Mouse (Mus musculus): ENCODE measurements around the gene Prss34. TPM values are rescaled to one million over a fixed set of nuclear protein-coding genes. Genes with fewer than 3 reads are reported as not detected.

The Prss34 gene
- total and polyA plus RNA-seq, 3 experiments = 0.14 to 0.36 (median 0.21) TPM

GRCm38 (mm10) chr17:25320819-25321218, 22.6 kb downstream of the Prss34 start:
- no peaks in the 10 kb centered on the region for H3K27me3 ChIP-seq (ENCODE audit: control insufficient read depth, insufficient read depth, low read length)
- no peak overlapping the region for H3K4me3 ChIP-seq
- intact Hi-C loops (cut with DNase I) = no loop called here
- WGBS = 67% methylated on average over 8 of the region's 8 CpGs
- TF ChIP-seq EP300 (IDR thresholded peaks at IDR 0.05; ENCODE audit: insufficient read depth, low read depth, low read length) = no peak
- TF ChIP-seq POLR2A (IDR thresholded peaks at IDR 0.05; ENCODE audit: insufficient read depth, low read depth, low read length) = no peak
- no peak for TF ChIP-seq CTCF (IDR thresholded peaks at IDR 0.05)
- no peak overlapping the region for H3K9ac ChIP-seq (ENCODE audit: low read depth, low read length)
- no peaks in the 10 kb centered on the region for H3K4me1 ChIP-seq (ENCODE audit: control insufficient read depth, insufficient read depth, low read length)
- H3K36me3 ChIP-seq (ENCODE audit: control insufficient read depth, insufficient read depth, low read length) = no peaks in the 10 kb centered on the region
- H3K79me2 ChIP-seq (replicated peaks; ENCODE audit: control insufficient read depth, insufficient read depth, low read length) = no peaks in the 10 kb centered on the region
- H3K27ac ChIP-seq = no peak overlapping the region
- DNase-seq = no peak

- Histone ChIP-seq H3K36me3 (ENCODE audit: control insufficient read depth, insufficient read depth, low read length) (no peaks in the 10 kb centered on the region), H3K4me3 (no peak overlapping the region), H3K27ac (no peak overlapping the region), H3K27me3 (ENCODE audit: control insufficient read depth, insufficient read depth, low read length) (no peaks in the 10 kb centered on the region), H3K9ac (ENCODE audit: low read depth, low read length) (no peak overlapping the region), H3K4me1 (ENCODE audit: control insufficient read depth, insufficient read depth, low read length) (no peaks in the 10 kb centered on the region), H3K79me2 (replicated peaks; ENCODE audit: control insufficient read depth, insufficient read depth, low read length) (no peaks in the 10 kb centered on the region)
- intact Hi-C loops (cut with DNase I) = no loop called here
- TF ChIP-seq CTCF (IDR thresholded peaks at IDR 0.05) = no peak
- no peak for TF ChIP-seq POLR2A (IDR thresholded peaks at IDR 0.05; ENCODE audit: insufficient read depth, low read depth, low read length)
- no peak for TF ChIP-seq EP300 (IDR thresholded peaks at IDR 0.05; ENCODE audit: insufficient read depth, low read depth, low read length)
- no peak for DNase-seq
- WGBS = 21% methylated on average over 2 of the region's 2 CpGs
These were observed 24.7 kb downstream of the Prss34 start for GRCm38 (mm10) chr17:25322930-25323329.

DNA sequence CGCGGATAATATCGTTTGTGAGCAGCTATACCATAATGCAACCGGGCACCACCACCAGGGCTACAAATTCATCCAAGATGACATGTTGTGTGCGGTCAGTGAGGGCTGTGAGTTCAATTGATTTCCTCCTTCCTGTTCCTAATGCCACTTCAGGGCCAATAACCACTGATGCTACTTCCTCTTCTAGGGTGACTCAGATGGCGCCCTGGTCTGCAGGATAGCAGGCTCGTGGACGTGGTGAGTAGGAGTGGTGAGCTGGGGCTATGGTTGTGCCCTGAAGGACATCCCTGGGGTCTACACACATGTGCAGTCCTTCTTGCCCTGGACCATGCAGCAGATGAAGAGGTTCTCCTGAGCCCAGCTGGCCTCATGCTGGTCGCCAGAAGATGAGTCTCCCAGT, 34.1 kb downstream of the Prss34 start:
- H3K27me3 ChIP-seq (ENCODE audit: control insufficient read depth, insufficient read depth, low read length) = no peaks in the 10 kb centered on the region; the same call in none of the 2 replicates
- H3K36me3 ChIP-seq (ENCODE audit: control insufficient read depth, insufficient read depth, low read length) = no peaks in the 10 kb centered on the region
- H3K4me3 ChIP-seq = no peak overlapping the region
- H3K79me2 ChIP-seq (replicated peaks; ENCODE audit: control insufficient read depth, insufficient read depth, low read length) = no peaks in the 10 kb centered on the region
- H3K4me1 ChIP-seq (ENCODE audit: control insufficient read depth, insufficient read depth, low read length) = no peaks in the 10 kb centered on the region
- no peak overlapping the region for H3K27ac ChIP-seq
- intact Hi-C loops (cut with DNase I) = no loop called here
- WGBS = 50% methylated on average over 9 of the region's 9 CpGs
- DNase-seq = no peak
- no peak overlapping the region for H3K9ac ChIP-seq (ENCODE audit: low read depth, low read length)
- TF ChIP-seq CTCF (IDR thresholded peaks at IDR 0.05) (no peak), POLR2A (IDR thresholded peaks at IDR 0.05; ENCODE audit: insufficient read depth, low read depth, low read length) (no peak), EP300 (IDR thresholded peaks at IDR 0.05; ENCODE audit: insufficient read depth, low read depth, low read length) (no peak)

GRCm38 (mm10) chr17:25333943-25334342, 35.7 kb downstream of the Prss34 start:
- Histone ChIP-seq H3K27me3 (ENCODE audit: control insufficient read depth, insufficient read depth, low read length) (no peaks in the 10 kb centered on the region; the same call in none of the 2 replicates), H3K27ac (no peak overlapping the region), H3K4me1 (ENCODE audit: control insufficient read depth, insufficient read depth, low read length) (no peaks in the 10 kb centered on the region), H3K4me3 (no peak overlapping the region), H3K79me2 (replicated peaks; ENCODE audit: control insufficient read depth, insufficient read depth, low read length) (no peaks in the 10 kb centered on the region), H3K9ac (ENCODE audit: low read depth, low read length) (no peak overlapping the region), H3K36me3 (ENCODE audit: control insufficient read depth, insufficient read depth, low read length) (no peaks in the 10 kb centered on the region)
- intact Hi-C loops (cut with DNase I) = loop anchor here (1.0 kb wide), 2 partner anchors 29 to 136 kb away; no protein-coding TSS in a partner anchor
- 2% methylated on average over 8 of the region's 8 CpGs for WGBS
- DNase-seq = peak; percentile 11 to 47
- TF ChIP-seq EP300 (IDR thresholded peaks at IDR 0.05; ENCODE audit: insufficient read depth, low read depth, low read length) (0 out of 2 replicates have a peak, but pooled peaks have one; percentile 17), POLR2A (IDR thresholded peaks at IDR 0.05; ENCODE audit: insufficient read depth, low read depth, low read length) (no peak), CTCF (IDR thresholded peaks at IDR 0.05) (peak; percentile 78)

- Histone ChIP-seq H3K27ac (no peak overlapping the region), H3K27me3 (ENCODE audit: control insufficient read depth, insufficient read depth, low read length) (no peaks in the 10 kb centered on the region; the same call in 1 of the 2 replicates), H3K9ac (ENCODE audit: low read depth, low read length) (no peak overlapping the region), H3K36me3 (ENCODE audit: control insufficient read depth, insufficient read depth, low read length) (no peaks in the 10 kb centered on the region), H3K4me3 (no peak overlapping the region), H3K4me1 (ENCODE audit: control insufficient read depth, insufficient read depth, low read length) (no peaks in the 10 kb centered on the region), H3K79me2 (replicated peaks; ENCODE audit: control insufficient read depth, insufficient read depth, low read length) (no peaks in the 10 kb centered on the region)
- WGBS = 88% methylated on average over 4 of the region's 4 CpGs
- DNase-seq = no peak
- intact Hi-C loops (cut with DNase I) = no loop called here
- TF ChIP-seq POLR2A (IDR thresholded peaks at IDR 0.05; ENCODE audit: insufficient read depth, low read depth, low read length) (no peak), EP300 (IDR thresholded peaks at IDR 0.05; ENCODE audit: insufficient read depth, low read depth, low read length) (no peak), CTCF (IDR thresholded peaks at IDR 0.05) (no peak)
These were observed 40.0 kb downstream of the Prss34 start for GRCm38 (mm10) chr17:25338218-25338617.

DNA sequence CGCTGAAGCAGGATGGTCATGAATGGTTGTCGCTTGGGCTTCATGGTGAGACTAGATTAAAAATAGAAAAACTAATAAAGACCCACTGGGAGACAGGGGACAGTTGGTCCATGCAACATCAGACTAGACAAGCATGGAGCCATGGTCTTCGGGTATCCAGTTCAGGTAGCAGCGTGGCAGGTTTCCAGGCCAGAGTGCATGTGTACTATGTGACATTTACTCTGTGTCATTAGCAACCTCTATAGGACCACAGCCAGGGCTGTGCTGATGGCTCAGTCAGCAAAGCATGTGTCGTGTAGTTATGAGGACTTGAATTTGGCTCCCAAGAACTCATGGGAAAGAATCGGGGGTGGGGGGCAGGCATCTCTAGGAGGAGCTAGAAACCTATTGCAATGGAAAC, 41.8 kb downstream of the Prss34 start:
- intact Hi-C loops (cut with DNase I) = no loop called here
- Histone ChIP-seq H3K4me1 (ENCODE audit: control insufficient read depth, insufficient read depth, low read length) (no peaks in the 10 kb centered on the region), H3K9ac (ENCODE audit: low read depth, low read length) (no peak overlapping the region), H3K27me3 (ENCODE audit: control insufficient read depth, insufficient read depth, low read length) (no peaks in the 10 kb centered on the region; the same call in 1 of the 2 replicates), H3K4me3 (no peak overlapping the region), H3K79me2 (replicated peaks; ENCODE audit: control insufficient read depth, insufficient read depth, low read length) (no peaks in the 10 kb centered on the region), H3K27ac (no peak overlapping the region), H3K36me3 (ENCODE audit: control insufficient read depth, insufficient read depth, low read length) (no peaks in the 10 kb centered on the region)
- DNase-seq = no peak
- TF ChIP-seq POLR2A (IDR thresholded peaks at IDR 0.05; ENCODE audit: insufficient read depth, low read depth, low read length) (no peak), CTCF (IDR thresholded peaks at IDR 0.05) (no peak), EP300 (IDR thresholded peaks at IDR 0.05; ENCODE audit: insufficient read depth, low read depth, low read length) (no peak)
- 81% methylated on average over 6 of the region's 6 CpGs for WGBS

Data from heart, adult 2 months (tissue).